Mouse (Mus musculus) limb, embryonic 14.5 days (tissue): ENCODE measurements around the gene Fhad1. TPM values are rescaled to one million over a fixed set of nuclear protein-coding genes. Genes with fewer than 3 reads are reported as not detected.

Source experiments
- ATAC-seq: fragments of 200-750 bp; cut with Nextera tagmentation; 2 replicates; pipeline ENCODE4 v1.8.0; 2017; ENCODE audit warnings: low read depth, moderate number of reproducible peaks, moderate TSS enrichment; ENCODE audit not compliant: low FRiP score
- DNase-seq: peaks from one replicate; pipeline ENCODE4 v3.0.0-alpha.2; 2015; ENCODE audit warnings: low spot score
- H3K27ac ChIP-seq: fragments of 300-500 bp; sonication (generic); replicated peaks from 2 replicates; pipeline ENCODE4 v1.5.1; 2014; ENCODE audit warnings: low read depth, mild to moderate bottlenecking, low read length, moderate library complexity, mixed read lengths
- H3K27me3 ChIP-seq: fragments of 300-500 bp; sonication (generic); 2 replicates; pipeline ENCODE4 v1.6.1; 2014; ENCODE audit warnings: low read length, mixed read lengths; ENCODE audit not compliant: control insufficient read depth, insufficient read depth
- H3K36me3 ChIP-seq: fragments of 300-500 bp; sonication (generic); 2 replicates; pipeline ENCODE4 v1.6.1; 2014; ENCODE audit warnings: mild to moderate bottlenecking, low read length, moderate library complexity, mixed read lengths; ENCODE audit not compliant: control insufficient read depth, insufficient read depth
- H3K4me1 ChIP-seq: fragments of 300-500 bp; sonication (generic); 2 replicates; pipeline ENCODE4 v1.6.1; 2014; ENCODE audit warnings: antibody characterized with exemption, low read length, mixed read lengths; ENCODE audit not compliant: control insufficient read depth, insufficient read depth
- H3K4me2 ChIP-seq: fragments of 300-500 bp; sonication (generic); replicated peaks from 2 replicates; pipeline ENCODE4 v1.6.1; 2014; ENCODE audit warnings: low read depth, mild to moderate bottlenecking, low read length, moderate library complexity; ENCODE audit not compliant: severe bottlenecking
- H3K4me3 ChIP-seq: fragments of 300-500 bp; sonication (generic); replicated peaks from 2 replicates; pipeline ENCODE4 v1.5.1; 2014; ENCODE audit warnings: low read length
- H3K9ac ChIP-seq: fragments of 300-500 bp; sonication (generic); 2 replicates; pipeline ENCODE4 v1.6.1; 2014; ENCODE audit warnings: mild to moderate bottlenecking, low read depth, low read length, moderate library complexity; ENCODE audit not compliant: severe bottlenecking
- H3K9me3 ChIP-seq: fragments of 300-500 bp; sonication (generic); 2 replicates; pipeline ENCODE4 v1.6.1; 2016; ENCODE audit warnings: low read length; ENCODE audit not compliant: control insufficient read depth
- POLR2A ChIP-seq: fragments of 200-500 bp; IDR thresholded peaks from 2 replicates; pipeline ENCODE4 v1.8.0; 2012; ENCODE audit warnings: inconsistent platforms, mild to moderate bottlenecking, moderate library complexity, borderline replicate concordance; ENCODE audit not compliant: insufficient read depth, insufficient read length; ENCODE audit errors: extremely low read depth
- WGBS: fragments of 180-500 bp; shearing (Covaris S2); extraction: QIAGEN DNeasy Blood & Tissue Kit; methylation state at CpG from one replicate; pipeline ENCODE4 v1.1.7; 2014; 5-methylcytosine and 5-hydroxymethylcytosine counted together
- polyA plus RNA-seq, 2 experiments: library from polyadenylated mRNA; depleted of rRNA in 1 of 2; stranded (reverse) in 1 of 2; unstranded in 1 of 2; fragments of >200 nt; fragmentation: Nextera tagmentation in 1 of 2; extraction: Ambion mirVana in 1 of 2; gene quantifications; 2 replicates each; pipeline versions ENCODE4 v1.2.1 to v1.2.3; 2012 to 2014

Gene Fhad1
- polyA plus RNA-seq, 2 experiments: 2.7 to 3.1 TPM

GRCm38 (mm10) chr4:141868051-141868450 lies 146.8 kb downstream of the Fhad1 start:
- DNase-seq (no peak), ATAC-seq (no peak)
- no peaks in the 10 kb centered on the region for H3K9me3 ChIP-seq
- no peak overlapping the region for H3K4me2 ChIP-seq
- no peak overlapping the region for H3K27ac ChIP-seq
- TF ChIP-seq POLR2A: no peak
- H3K4me1 ChIP-seq: peaks cover 31% of the 10 kb centered on the region
- no peak overlapping the region for H3K4me3 ChIP-seq
- 77% methylated on average over 10 of the region's 10 CpGs for whole genome bisulfite sequencing
- 0 out of 2 replicates have a peak, but pooled peaks cover 10% of the 10 kb centered on the region for H3K36me3 ChIP-seq
- H3K9ac ChIP-seq: no peak overlapping the region
- no peaks in the 10 kb centered on the region for H3K27me3 ChIP-seq

GRCm38 (mm10) chr4:141867498-141867897 lies 147.4 kb downstream of the Fhad1 start:
- Histone ChIP-seq H3K9me3 (no peaks in the 10 kb centered on the region), H3K27me3 (no peaks in the 10 kb centered on the region), H3K36me3 (0 out of 2 replicates have a peak, but pooled peaks cover 10% of the 10 kb centered on the region), H3K27ac (peak overlapping the region; percentile 43; the same call in 1 of the 2 replicates), H3K9ac (peak overlapping the region; percentile 16; the same call in 1 of the 2 replicates), H3K4me2 (no peak overlapping the region), H3K4me3 (no peak overlapping the region), H3K4me1 (peaks cover 28% of the 10 kb centered on the region)
- ATAC-seq (peak; percentile 72), DNase-seq (peak; percentile 74)
- WGBS: 39% methylated on average over 4 of the region's 4 CpGs
- TF ChIP-seq POLR2A: no peak

DNA sequence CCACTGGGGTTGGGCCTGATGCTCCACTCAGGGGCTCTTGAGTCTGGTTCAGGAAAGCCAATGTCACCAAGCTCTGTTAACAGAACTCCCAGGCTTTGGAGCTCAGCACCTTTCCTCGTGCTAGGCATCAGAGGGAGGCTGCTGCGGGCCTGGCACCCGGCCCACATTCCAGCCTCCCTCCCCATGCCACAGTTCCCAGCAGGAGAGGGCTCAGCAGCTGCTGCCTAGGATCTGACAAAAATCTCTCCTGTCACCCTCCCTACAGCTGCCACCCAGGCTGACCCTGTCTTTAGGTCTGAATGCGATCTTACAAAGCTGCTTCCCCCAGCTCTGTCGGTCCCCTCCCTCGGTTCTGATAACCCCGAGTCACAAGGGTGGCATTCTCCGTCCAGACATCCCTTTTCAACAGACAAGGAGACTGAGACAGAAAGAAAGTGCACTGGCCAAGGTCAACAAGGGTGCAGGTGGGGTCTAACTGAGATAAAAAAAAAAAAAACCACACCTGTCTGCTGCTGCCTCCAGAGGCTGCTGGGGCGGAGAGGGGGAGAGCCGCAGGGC lies 147.9 kb downstream of the Fhad1 start:
- ATAC-seq (peak; percentile 75), DNase-seq (peak; percentile 74)
- Histone ChIP-seq H3K36me3 (0 out of 2 replicates have a peak, but pooled peaks cover 12% of the 10 kb centered on the region), H3K4me1 (peaks cover 25% of the 10 kb centered on the region), H3K27ac (peak overlapping the region; percentile 43), H3K27me3 (no peaks in the 10 kb centered on the region), H3K4me2 (no peak overlapping the region), H3K9me3 (no peaks in the 10 kb centered on the region), H3K9ac (peak overlapping the region; percentile 16; the same call in 1 of the 2 replicates), H3K4me3 (no peak overlapping the region)
- TF ChIP-seq POLR2A: no peak
- WGBS: 33% methylated on average over 10 of the region's 10 CpGs

DNA sequence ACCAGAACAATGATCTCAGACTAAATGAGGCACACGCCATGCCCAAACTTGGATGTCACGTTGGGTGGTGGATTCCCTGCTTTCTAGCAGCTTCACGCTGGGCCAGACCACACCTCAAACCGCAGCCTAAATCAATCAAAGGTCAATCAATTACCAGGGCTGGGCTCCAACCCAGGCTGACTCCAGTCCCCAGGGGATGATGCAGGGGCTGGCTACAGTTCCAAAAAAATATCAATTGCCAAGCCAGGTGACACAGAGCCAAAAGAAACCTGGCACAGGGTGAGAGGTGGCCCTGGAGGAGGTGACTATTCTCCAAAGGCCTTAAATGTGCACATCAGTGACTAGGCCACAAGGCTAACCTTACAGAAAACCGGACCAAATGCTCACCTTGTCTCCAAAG lies 149.3 kb downstream of the Fhad1 start:
- DNase-seq: no peak
- Histone ChIP-seq H3K9ac (no peak overlapping the region), H3K27ac (no peak overlapping the region), H3K27me3 (no peaks in the 10 kb centered on the region), H3K4me1 (peaks cover 21% of the 10 kb centered on the region), H3K9me3 (no peaks in the 10 kb centered on the region), H3K4me3 (no peak overlapping the region), H3K36me3 (peaks cover 15% of the 10 kb centered on the region; the same call in 1 of the 2 replicates), H3K4me2 (no peak overlapping the region)
- no peak for ATAC-seq
- no peak for TF ChIP-seq POLR2A
- WGBS: 83% methylated on average over 5 of the region's 5 CpGs

DNA sequence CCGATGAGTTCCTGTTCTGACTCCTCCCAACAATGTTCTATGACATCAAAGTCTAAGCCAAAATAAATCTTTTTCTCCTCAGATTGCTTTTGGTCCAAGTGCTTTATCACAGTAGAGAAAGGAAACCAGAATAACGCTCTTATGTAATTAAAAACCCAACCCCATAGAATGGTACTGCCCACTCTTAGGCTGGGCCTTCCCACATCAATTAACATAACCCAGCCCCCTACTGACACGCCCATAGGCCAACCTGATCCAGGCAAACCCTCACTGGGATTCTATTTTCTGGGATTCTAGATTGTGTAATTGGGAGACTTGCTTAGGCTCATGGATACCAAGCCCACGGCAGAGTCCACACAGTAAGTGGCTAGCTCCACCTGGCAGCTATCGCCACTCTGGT lies 149.9 kb downstream of the Fhad1 start:
- Histone ChIP-seq H3K9ac (no peak overlapping the region), H3K27ac (no peak overlapping the region), H3K36me3 (peaks cover 16% of the 10 kb centered on the region), H3K4me1 (peaks cover 21% of the 10 kb centered on the region), H3K27me3 (no peaks in the 10 kb centered on the region), H3K4me3 (no peak overlapping the region), H3K9me3 (no peaks in the 10 kb centered on the region), H3K4me2 (no peak overlapping the region)
- 94% methylated on average over 5 of the region's 5 CpGs for WGBS
- no peak for DNase-seq
- ATAC-seq: no peak
- TF ChIP-seq POLR2A: no peak
